Mouse (Mus musculus): ENCODE results near the gene Scel.

GRCm38 (mm10) chr14:103629639-103630364, 116.7 kb downstream of the Scel start:
- TF ChIP-seq POLR2A (IDR thresholded peaks at IDR 0.05; ENCODE audit: insufficient read length, low read depth): no peak
- no peak for TF ChIP-seq MAX (IDR thresholded peaks at IDR 0.05; ENCODE audit: low read depth)
- TF ChIP-seq MYOD1 (IDR thresholded peaks at IDR 0.05; ENCODE audit: control insufficient read depth in 1 of 3, insufficient read length in 2 of 3, low read depth in 2 of 3): no peak
- TF ChIP-seq USF1 (IDR thresholded peaks at IDR 0.05; ENCODE audit: low read depth): no peak
- no peak for TF ChIP-seq MYOG (IDR thresholded peaks at IDR 0.05; ENCODE audit: control insufficient read depth in 1 of 3, insufficient read depth in 1 of 3, insufficient read length in 2 of 3, low read depth in 2 of 3)
- TF ChIP-seq POLR2AphosphoS2 (IDR thresholded peaks at IDR 0.05; ENCODE audit: insufficient read length, low read depth): no peak
- no peak for TF ChIP-seq TCF3 (IDR thresholded peaks at IDR 0.05; ENCODE audit: insufficient read length, low read depth)
- TF ChIP-seq TCF12 (IDR thresholded peaks at IDR 0.05; ENCODE audit: insufficient read depth, poor library complexity, severe bottlenecking): no peak
- no peak for TF ChIP-seq CEBPB (IDR thresholded peaks at IDR 0.05; ENCODE audit: insufficient read depth, poor library complexity, severe bottlenecking)
